Mouse (Mus musculus) spleen, adult 2 months (tissue): ENCODE data around the gene Btbd1. TPM values are rescaled to one million over a fixed set of nuclear protein-coding genes. Genes with fewer than 3 reads are reported as not detected.
"Not testable (repeated sequence)": the region's sequence is repeated elsewhere in the genome, so short reads cannot be mapped to it uniquely, and the experiment has no call there.

Experiments used
- DNase-seq, 2 experiments: peaks; one replicate each; pipeline versions ENCODE4 v3.0.0 to v3.0.0-alpha.2; 2012 to 2021; ENCODE audit warnings: low spot score in 2 of 2, low read depth in 1 of 2
- H3K27ac ChIP-seq: fragments of 200-500 bp; 2 replicates; pipeline ENCODE4 v1.5.1; 2012; ENCODE audit warnings: low read length, inconsistent platforms; ENCODE audit not compliant: insufficient read depth
- H3K27me3 ChIP-seq: fragments of 200-500 bp; 2 replicates; pipeline ENCODE4 v1.6.1; 2012; ENCODE audit warnings: mild to moderate bottlenecking, moderate library complexity, low read length, inconsistent platforms; ENCODE audit not compliant: control insufficient read depth, insufficient read depth
- H3K36me3 ChIP-seq: fragments of 200-500 bp; 2 replicates; pipeline ENCODE4 v1.6.1; 2012; ENCODE audit warnings: mild to moderate bottlenecking, low read length, inconsistent platforms; ENCODE audit not compliant: control insufficient read depth, insufficient read depth
- H3K4me1 ChIP-seq: fragments of 200-500 bp; 2 replicates; pipeline ENCODE4 v1.6.1; 2011; ENCODE audit warnings: inconsistent platforms; ENCODE audit not compliant: control insufficient read depth, insufficient read depth, insufficient read length
- H3K4me3 ChIP-seq: fragments of 200-500 bp; 2 replicates; pipeline ENCODE4 v1.5.1; 2011; ENCODE audit warnings: mild to moderate bottlenecking, inconsistent platforms; ENCODE audit not compliant: insufficient read depth, insufficient read length; ENCODE audit errors: extremely low read depth
- CTCF ChIP-seq: fragments of 200-500 bp; IDR thresholded peaks from 2 replicates; pipeline ENCODE4 v1.5.1; 2011; ENCODE audit warnings: mild to moderate bottlenecking, inconsistent platforms; ENCODE audit not compliant: insufficient read depth, insufficient read length, insufficient replicate concordance; ENCODE audit errors: extremely low read depth
- POLR2A ChIP-seq: fragments of 200-500 bp; IDR thresholded peaks from 2 replicates; pipeline ENCODE4 v1.6.1; 2011; ENCODE audit warnings: low read depth, low read length, inconsistent platforms
- WGBS: fragments of 180-500 bp; shearing (Covaris S2); methylation state at CpG from one replicate; pipeline ENCODE4 v1.1.7; 2018; 5-methylcytosine and 5-hydroxymethylcytosine counted together
- polyA plus RNA-seq: library from polyadenylated mRNA; depleted of rRNA; stranded (reverse); fragments of >200 nt; gene quantifications from 2 replicates; pipeline ENCODE4 v1.2.3, GENCODE M21; 2012

Btbd1 gene
- polyA plus RNA-seq, 1 experiment, result 12.4 TPM

DNA sequence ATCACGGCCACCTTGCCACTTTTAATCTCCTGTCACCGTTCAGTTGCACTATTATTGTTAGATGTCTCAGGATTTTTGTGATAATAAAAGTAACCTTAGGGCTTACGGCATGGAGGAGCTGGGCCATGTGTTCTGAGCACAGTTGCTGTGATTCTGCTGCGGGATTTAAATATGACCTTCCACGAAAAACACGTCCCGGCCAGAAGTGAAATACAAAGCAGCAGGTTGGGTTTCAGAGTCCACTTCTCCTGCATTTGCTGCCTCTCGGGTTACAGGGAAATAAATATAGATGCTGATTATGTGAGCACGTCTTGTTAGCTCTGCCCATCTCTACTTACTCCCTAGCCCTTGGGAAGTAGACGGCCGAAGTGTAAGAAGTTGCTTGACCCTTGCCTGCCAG lies 15.6 kb upstream of the Btbd1 start:
- Histone ChIP-seq H3K4me1 (peaks cover 7% of the 10 kb centered on the region; the same call in 1 of the 2 replicates), H3K27me3 (no peaks in the 10 kb centered on the region), H3K4me3 (no peak overlapping the region), H3K36me3 (no peaks in the 10 kb centered on the region), H3K27ac (no peak overlapping the region)
- no peak for TF ChIP-seq POLR2A
- TF ChIP-seq CTCF, result no peak
- no peak for DNase-seq
- 91% methylated on average over 11 of the region's 11 CpGs for WGBS

DNA sequence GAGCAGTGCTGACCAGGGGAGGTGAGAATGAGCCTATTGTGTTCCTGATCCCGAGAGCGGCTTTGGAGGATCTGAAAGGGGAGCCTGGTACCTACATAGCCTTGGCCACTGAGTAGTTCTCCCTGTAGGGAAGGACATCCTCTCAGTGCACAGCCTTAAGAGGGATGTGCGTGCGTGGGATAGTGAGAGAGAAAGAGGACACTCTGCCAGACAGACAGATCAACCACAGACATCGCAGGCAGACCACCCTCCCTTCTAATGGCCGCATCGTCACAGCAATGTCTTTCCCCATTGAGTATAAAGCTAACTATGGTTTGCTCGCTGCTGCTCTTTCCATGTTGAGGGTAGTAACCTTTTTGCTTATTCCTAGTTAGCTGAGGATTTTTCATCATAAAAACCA lies 14.7 kb upstream of the Btbd1 start:
- WGBS, result 93% methylated on average over 8 of the region's 8 CpGs
- no peaks in the 10 kb centered on the region for H3K27me3 ChIP-seq

DNA sequence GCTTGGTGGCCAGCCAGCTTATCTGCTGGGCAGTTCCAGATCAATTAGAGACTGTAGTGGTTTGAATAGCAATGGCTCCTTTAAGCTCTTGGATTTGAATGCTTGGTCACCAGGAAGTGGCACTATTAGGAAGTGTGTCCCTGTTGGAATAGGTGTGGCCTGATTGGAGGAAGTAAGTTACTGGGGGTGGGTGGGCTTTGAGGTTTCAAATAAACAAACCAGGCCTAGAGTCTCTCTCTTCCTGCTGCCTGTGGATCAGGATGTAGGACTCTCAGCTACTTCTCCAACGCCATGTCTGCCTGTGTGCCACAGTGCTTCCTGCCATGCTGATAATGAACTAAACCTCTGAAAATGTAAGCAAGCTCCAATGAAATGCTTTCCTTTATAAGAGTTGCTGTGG lies 13.8 kb upstream of the Btbd1 start:
- TF ChIP-seq POLR2A (no peak), CTCF (no peak)
- Histone ChIP-seq H3K4me3 (no peak overlapping the region), H3K27ac (no peak overlapping the region), H3K4me1 (no peaks in the 10 kb centered on the region), H3K27me3 (no peaks in the 10 kb centered on the region), H3K36me3 (no peaks in the 10 kb centered on the region)
- DNase-seq, result no peak
- 37% methylated on average over 1 of the region's 1 CpGs for WGBS

More for the DNA sequence above, 14.7 kb upstream of the Btbd1 start:
- Histone ChIP-seq H3K36me3 (no peaks in the 10 kb centered on the region), H3K4me3 (no peak overlapping the region), H3K4me1 (0 out of 2 replicates have a peak, but pooled peaks cover 3% of the 10 kb centered on the region), H3K27ac (no peak overlapping the region)
- no peak for TF ChIP-seq CTCF
- no peak for TF ChIP-seq POLR2A
- DNase-seq, result no peak

DNA sequence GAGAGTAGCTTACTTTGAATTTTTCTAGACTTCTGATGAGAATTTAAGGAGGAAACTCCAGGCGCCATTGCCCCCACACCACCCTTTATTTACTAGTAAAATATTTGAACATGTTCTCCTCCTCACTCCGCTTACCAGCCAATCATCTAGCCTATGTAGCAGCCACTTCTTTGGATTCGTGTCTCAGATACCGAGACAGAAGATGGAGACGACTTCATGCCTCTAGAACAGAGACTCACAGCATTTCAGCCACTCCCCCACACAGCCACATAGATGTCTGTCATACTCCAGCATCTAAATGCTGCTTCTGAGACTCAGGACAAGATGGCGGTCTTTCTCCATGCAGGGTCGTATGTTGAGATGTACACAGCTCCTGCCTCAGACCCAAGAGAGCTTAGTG lies 12.9 kb upstream of the Btbd1 start:
- TF ChIP-seq CTCF (no peak), POLR2A (no peak)
- WGBS, result 91% methylated on average over 7 of the region's 7 CpGs
- H3K4me1 ChIP-seq, result no peaks in the 10 kb centered on the region
- no peak for DNase-seq
- H3K27me3 ChIP-seq, result no peaks in the 10 kb centered on the region
- no peaks in the 10 kb centered on the region for H3K36me3 ChIP-seq
- H3K27ac ChIP-seq, result no peak overlapping the region
- no peak overlapping the region for H3K4me3 ChIP-seq

DNA sequence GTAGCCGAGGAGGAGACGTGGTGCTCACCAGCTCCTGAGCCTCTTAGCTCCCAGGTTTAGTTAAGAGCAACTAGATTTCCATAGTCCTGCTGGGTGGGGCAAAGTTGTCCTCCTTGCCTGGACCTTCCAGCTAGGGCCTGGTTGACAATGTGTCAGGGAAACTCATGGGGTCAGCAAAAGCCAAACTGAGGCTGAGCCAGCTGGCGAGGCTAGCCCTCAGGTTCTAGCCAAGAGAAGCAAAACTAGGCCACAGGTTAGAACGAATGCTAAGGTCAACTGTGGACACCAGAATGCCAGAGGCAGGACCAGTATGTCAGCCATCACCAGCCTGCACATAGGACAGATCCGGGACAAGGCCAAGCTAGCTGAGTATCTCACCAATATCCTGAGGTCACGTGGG lies 12.2 kb upstream of the Btbd1 start:
- Histone ChIP-seq H3K36me3 (no peaks in the 10 kb centered on the region), H3K27ac (no peak overlapping the region), H3K4me3 (no peak overlapping the region), H3K27me3 (no peaks in the 10 kb centered on the region), H3K4me1 (no peaks in the 10 kb centered on the region)
- DNase-seq, result no peak
- TF ChIP-seq POLR2A (no peak), CTCF (no peak)
- WGBS, result 92% methylated on average over 6 of the region's 6 CpGs

DNA sequence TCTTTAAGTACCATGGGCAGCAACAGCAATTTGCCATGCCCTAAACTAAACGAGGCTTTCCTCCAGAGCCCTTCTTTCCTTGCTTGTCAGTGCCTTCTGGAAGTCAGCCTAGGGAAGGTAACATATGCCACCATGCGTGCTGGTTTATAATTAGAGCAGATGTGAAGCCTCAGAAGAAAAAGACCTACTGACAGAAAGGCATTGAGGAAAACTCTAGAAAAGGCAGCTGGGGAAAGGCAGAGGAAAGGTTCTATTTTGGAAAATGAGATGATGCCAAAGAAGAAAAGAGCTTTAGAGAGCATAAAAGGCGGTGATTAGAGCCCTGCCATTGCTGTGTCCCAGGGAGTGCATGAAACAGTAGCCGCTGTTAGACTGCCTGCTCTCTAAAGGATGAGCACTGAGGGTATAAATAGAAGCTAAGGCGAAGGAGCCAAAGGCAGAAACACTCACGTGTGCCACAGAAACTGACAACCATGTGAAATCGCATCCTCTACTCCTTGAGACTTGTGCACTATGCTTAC lies 11.5 kb upstream of the Btbd1 start:
- 84% methylated on average over 7 of the region's 7 CpGs for WGBS
- no peak for TF ChIP-seq CTCF
- no peak for TF ChIP-seq POLR2A

DNA sequence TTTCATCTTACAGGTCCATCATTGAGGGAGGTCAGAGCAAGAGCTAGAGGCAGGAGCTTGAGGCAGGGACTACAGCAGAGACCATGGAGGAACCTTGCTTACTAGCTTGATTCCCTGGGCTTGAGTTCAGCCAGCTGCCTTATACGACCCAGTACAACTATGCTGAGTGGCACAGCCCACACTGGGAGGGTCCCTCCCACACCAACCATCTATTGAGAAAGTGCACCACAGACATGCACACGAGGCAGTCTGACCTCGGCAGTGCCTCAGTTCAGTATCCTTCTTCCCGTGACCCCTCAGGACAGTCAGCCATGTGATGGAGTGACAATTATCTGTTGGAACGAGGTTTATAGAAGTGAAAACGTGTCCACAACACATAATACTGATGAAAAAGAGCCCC lies 10.5 kb upstream of the Btbd1 start:
- H3K4me3 ChIP-seq, result no peak overlapping the region
- H3K27me3 ChIP-seq, result no peaks in the 10 kb centered on the region
- 74% methylated on average over 6 of the region's 6 CpGs for WGBS
- no peak for TF ChIP-seq POLR2A
- TF ChIP-seq CTCF, result no peak
- H3K36me3 ChIP-seq, result no peaks in the 10 kb centered on the region
- H3K27ac ChIP-seq, result no peak overlapping the region
- H3K4me1 ChIP-seq, result no peaks in the 10 kb centered on the region
- DNase-seq, result no peak

More for the DNA sequence above, 11.5 kb upstream of the Btbd1 start:
- Histone ChIP-seq H3K4me3 (no peak overlapping the region), H3K4me1 (no peaks in the 10 kb centered on the region), H3K36me3 (no peaks in the 10 kb centered on the region), H3K27me3 (no peaks in the 10 kb centered on the region), H3K27ac (no peak overlapping the region)
- DNase-seq, result no peak

DNA sequence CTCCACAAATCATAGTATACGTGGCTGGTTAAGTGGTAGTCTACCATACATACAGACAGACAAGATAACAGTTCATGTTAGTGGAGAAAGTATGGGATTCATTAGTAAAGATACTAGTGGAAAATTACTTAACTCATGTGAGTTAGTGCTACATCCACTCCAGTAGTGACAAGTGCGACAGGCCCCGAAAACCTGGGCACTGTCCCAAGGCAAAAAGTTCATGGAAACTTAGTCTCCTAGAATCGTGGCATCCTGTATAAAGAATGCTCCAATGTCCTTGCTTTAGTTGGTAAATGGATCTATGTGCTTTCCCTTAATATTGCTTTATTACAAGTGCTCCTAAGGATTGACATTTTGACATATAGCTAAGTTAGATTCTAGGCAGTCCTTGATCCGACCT lies 8.5 kb upstream of the Btbd1 start:
- not testable (repeated sequence) for H3K27ac ChIP-seq, H3K4me1 ChIP-seq, DNase-seq, H3K4me3 ChIP-seq, H3K27me3 ChIP-seq, H3K36me3 ChIP-seq
- WGBS, result 89% methylated on average over 5 of the region's 5 CpGs
